In the genomic region with DNA sequence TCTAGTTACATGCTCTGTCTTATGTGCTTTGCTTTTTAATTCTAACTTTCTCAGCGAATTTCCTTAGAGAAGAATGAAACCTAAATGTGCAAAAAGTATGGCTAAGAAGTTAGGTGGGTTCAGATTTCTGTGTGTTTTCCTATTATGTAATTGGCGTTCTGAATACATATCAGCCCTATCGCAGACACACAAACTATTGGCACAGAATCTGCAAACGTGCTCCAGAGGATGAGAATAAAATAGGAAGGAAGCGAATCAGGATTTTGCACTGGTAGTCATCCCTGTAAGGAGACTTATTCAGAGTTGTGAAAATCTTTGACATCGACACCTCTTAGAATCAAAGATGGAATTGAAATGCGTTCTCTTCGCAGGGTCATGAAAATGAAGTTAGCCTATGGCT, we compare ENCODE assay signal across 10 mouse cellular contexts.
DNase-seq lines count a peak whose midpoint lies in the region; ATAC-seq and TF ChIP-seq lines count a peak whose summit lies in the region.
"Had no signal": no experiment of that assay in that cellular context is flagged by ENCODE, and none has a peak within 500 bp of the region (broad histone marks: within the 10 kb centered on the region; RNA-seq: fewer than 3 reads in every experiment).

No protein-coding gene starts in this region.

- 0 out of 2 replicates have a peak overlapping the region, but pooled peaks have one; percentile 27 for H3K4me2 ChIP-seq in forebrain, embryonic 15.5 days (replicated peaks)
- H3K4me2 ChIP-seq in forebrain, embryonic 13.5 days: no peak overlapping the region
- H3K4me2 ChIP-seq in embryonic facial prominence, embryonic 15.5 days (replicated peaks): peak overlapping the region; percentile 17
- peak overlapping the region; percentile 48 for H3K4me2 ChIP-seq in midbrain, embryonic 15.5 days

- WGBS in forebrain, embryonic 15.5 days: 66% methylated on average over 8 of the region's 8 CpGs
- 77% methylated on average over 8 of the region's 8 CpGs for WGBS in forebrain, embryonic 13.5 days
- 53% methylated on average over 8 of the region's 8 CpGs for WGBS in embryonic facial prominence, embryonic 15.5 days
- WGBS in midbrain, embryonic 15.5 days: 67% methylated on average over 8 of the region's 8 CpGs

- H3K27ac ChIP-seq in forebrain, embryonic 15.5 days (replicated peaks): no peak overlapping the region
- no peak overlapping the region for H3K27ac ChIP-seq in forebrain, embryonic 13.5 days
- H3K27ac ChIP-seq in layer of hippocampus, adult 2 months: peak overlapping the region; percentile 91
- peak overlapping the region; percentile 51; the same call in 1 of the 2 replicates for H3K27ac ChIP-seq in embryonic facial prominence, embryonic 15.5 days (replicated peaks)
- H3K27ac ChIP-seq in midbrain, embryonic 15.5 days: peak overlapping the region; percentile 66; the same call in 1 of the 2 replicates
- H3K27ac ChIP-seq: neural tube, embryonic 12.5 days had no signal

- H3K27me3 ChIP-seq in forebrain, embryonic 15.5 days: no peaks in the 10 kb centered on the region
- H3K27me3 ChIP-seq in forebrain, embryonic 13.5 days: no peaks in the 10 kb centered on the region
- no peaks in the 10 kb centered on the region for H3K27me3 ChIP-seq in embryonic facial prominence, embryonic 15.5 days
- no peaks in the 10 kb centered on the region for H3K27me3 ChIP-seq in midbrain, embryonic 15.5 days (replicated peaks)
- H3K27me3 ChIP-seq: neural tube, embryonic 12.5 days had no signal

- H3K4me1 ChIP-seq in forebrain, embryonic 15.5 days: peaks cover 17% of the 10 kb centered on the region
- peaks cover 22% of the 10 kb centered on the region for H3K4me1 ChIP-seq in forebrain, embryonic 13.5 days
- H3K4me1 ChIP-seq in embryonic facial prominence, embryonic 15.5 days: peaks cover 32% of the 10 kb centered on the region
- peaks cover 29% of the 10 kb centered on the region for H3K4me1 ChIP-seq in midbrain, embryonic 15.5 days

- H3K4me3 ChIP-seq in forebrain, embryonic 15.5 days: no peak overlapping the region
- no peak overlapping the region for H3K4me3 ChIP-seq in forebrain, embryonic 13.5 days
- H3K4me3 ChIP-seq in layer of hippocampus, adult 2 months: peak overlapping the region; percentile 62
- peak overlapping the region; percentile 14; the same call in 1 of the 2 replicates for H3K4me3 ChIP-seq in embryonic facial prominence, embryonic 15.5 days (replicated peaks)
- peak overlapping the region; percentile 26 for H3K4me3 ChIP-seq in midbrain, embryonic 15.5 days
- H3K4me3 ChIP-seq: neural tube, embryonic 12.5 days had no signal

- H3K36me3 ChIP-seq in forebrain, embryonic 15.5 days: no peaks in the 10 kb centered on the region
- H3K36me3 ChIP-seq in forebrain, embryonic 13.5 days (ENCODE audit: poor library complexity, severe bottlenecking): no peaks in the 10 kb centered on the region
- no peaks in the 10 kb centered on the region for H3K36me3 ChIP-seq in embryonic facial prominence, embryonic 15.5 days
- H3K36me3 ChIP-seq in midbrain, embryonic 15.5 days (replicated peaks): no peaks in the 10 kb centered on the region
- H3K36me3 ChIP-seq: neural tube, embryonic 12.5 days had no signal

- no peak overlapping the region for H3K9ac ChIP-seq in forebrain, embryonic 15.5 days (replicated peaks)
- H3K9ac ChIP-seq in forebrain, embryonic 13.5 days: no peak overlapping the region
- no peak overlapping the region for H3K9ac ChIP-seq in embryonic facial prominence, embryonic 15.5 days
- 0 out of 2 replicates have a peak overlapping the region, but pooled peaks have one; percentile 29 for H3K9ac ChIP-seq in midbrain, embryonic 15.5 days

- ATAC-seq in forebrain, embryonic 15.5 days (replicated peaks): no peak
- ATAC-seq in forebrain, embryonic 13.5 days: no peak
- ATAC-seq in embryonic facial prominence, embryonic 15.5 days (ENCODE audit: insufficient number of reproducible peaks, low FRiP score, low TSS enrichment, low read depth): no peak
- no peak for ATAC-seq in midbrain, embryonic 15.5 days (replicated peaks)
- ATAC-seq in activated CD4-positive, CD25-positive, alpha-beta regulatory T cell, adult 4 months: no peak

- no peak for DNase-seq in layer of hippocampus, adult 2 months (ENCODE audit: low spot score in 2 of 2)
- DNase-seq in layer of hippocampus, adult 11-12 months (ENCODE audit: low spot score): no peak
- DNase-seq in lung, postnatal 10 days: no peak
- DNase-seq: thymus, postnatal 4 days had no signal

- H3K9me3 ChIP-seq in forebrain, embryonic 15.5 days: no peaks in the 10 kb centered on the region
- H3K9me3 ChIP-seq in forebrain, embryonic 13.5 days (replicated peaks): no peaks in the 10 kb centered on the region
- no peaks in the 10 kb centered on the region for H3K9me3 ChIP-seq in embryonic facial prominence, embryonic 15.5 days (replicated peaks)
- H3K9me3 ChIP-seq in midbrain, embryonic 15.5 days: no peaks in the 10 kb centered on the region
- H3K9me3 ChIP-seq: neural tube, embryonic 12.5 days had no signal

- TF ChIP-seq CTCF in layer of hippocampus, adult 2 months (conservative IDR thresholded peaks at IDR 0.05): no peak

Comparison
In these comparisons a context has a peak if more than half of its experiments do, and no peak if none do; other contexts are left out.
1. H3K27ac ChIP-seq: peak in layer of hippocampus, adult 2 months (single experiment), embryonic facial prominence, embryonic 15.5 days (single experiment) and midbrain, embryonic 15.5 days (single experiment); none in forebrain, embryonic 15.5 days (single experiment) and forebrain, embryonic 13.5 days (single experiment).
2. H3K4me3 ChIP-seq: peak in layer of hippocampus, adult 2 months (single experiment), embryonic facial prominence, embryonic 15.5 days (single experiment) and midbrain, embryonic 15.5 days (single experiment); none in forebrain, embryonic 15.5 days (single experiment) and forebrain, embryonic 13.5 days (single experiment).